Mouse (Mus musculus): ENCODE data around the gene Fosl1.

Fosl1 gene

GRCm38 (mm10) chr19:5424782-5425741 is 22.3 kb upstream of the Fosl1 start, which contains the start of the genes Drap1 and AI837181:
TSS of gene Drap1 (minus strand) at chr19:5424979.
TSS of gene AI837181 (plus strand) at chr19:5425144.
- DNase-seq (ENCODE audit: extremely low read depth, insufficient read length, low spot score): peak; percentile 98

- no peak for DNase-seq (ENCODE audit: extremely low read depth, insufficient read length, low spot score)
Measured at GRCm38 (mm10) chr19:5425906-5426565, 21.3 kb upstream of the Fosl1 start.

- DNase-seq (ENCODE audit: extremely low read depth, insufficient read length, low spot score): no peak
Measured at GRCm38 (mm10) chr19:5426640-5427290, 20.6 kb upstream of the Fosl1 start.

GRCm38 (mm10) chr19:5428083-5428482 is 19.3 kb upstream of the Fosl1 start:
- no peak for DNase-seq (ENCODE audit: extremely low read depth, insufficient read length, low spot score)

GRCm38 (mm10) chr19:5429219-5429618 is 18.1 kb upstream of the Fosl1 start:
- no peak for DNase-seq (ENCODE audit: extremely low read depth, insufficient read length, low spot score)

- peak; percentile 93 for DNase-seq (ENCODE audit: extremely low read depth, insufficient read length, low spot score)
Measured at GRCm38 (mm10) chr19:5429806-5430205, 17.5 kb upstream of the Fosl1 start.

GRCm38 (mm10) chr19:5430408-5430807 is 16.9 kb upstream of the Fosl1 start:
- no peak for DNase-seq (ENCODE audit: extremely low read depth, insufficient read length, low spot score)

- peak; percentile 58 for DNase-seq (ENCODE audit: extremely low read depth, insufficient read length, low spot score)
Measured at GRCm38 (mm10) chr19:5431911-5432464, 15.4 kb upstream of the Fosl1 start.

- peak; percentile 85 for DNase-seq (ENCODE audit: extremely low read depth, insufficient read length, low spot score)
Measured at GRCm38 (mm10) chr19:5432992-5433852, 14.1 kb upstream of the Fosl1 start.

- no peak for DNase-seq (ENCODE audit: extremely low read depth, insufficient read length, low spot score)
Measured at GRCm38 (mm10) chr19:5433951-5434350, 13.4 kb upstream of the Fosl1 start.

- no peak for DNase-seq (ENCODE audit: extremely low read depth, insufficient read length, low spot score)
Measured at GRCm38 (mm10) chr19:5444371-5444908, 2.9 kb upstream of the Fosl1 start.

GRCm38 (mm10) chr19:5444954-5445353 is 2.4 kb upstream of the Fosl1 start:
- DNase-seq (ENCODE audit: extremely low read depth, insufficient read length, low spot score): peak; percentile 92

- no peak for DNase-seq (ENCODE audit: extremely low read depth, insufficient read length, low spot score)
Measured at GRCm38 (mm10) chr19:5445747-5446146, 1.6 kb upstream of the Fosl1 start.

GRCm38 (mm10) chr19:5448354-5449150 is 1.2 kb downstream of the Fosl1 start:
- DNase-seq (ENCODE audit: extremely low read depth, insufficient read length, low spot score): peak; percentile 90

GRCm38 (mm10) chr19:5449673-5450072 is 2.3 kb downstream of the Fosl1 start:
- DNase-seq (ENCODE audit: extremely low read depth, insufficient read length, low spot score): no peak

GRCm38 (mm10) chr19:5451766-5452165 is 4.4 kb downstream of the Fosl1 start:
- DNase-seq (ENCODE audit: extremely low read depth, insufficient read length, low spot score): peak; percentile 57

GRCm38 (mm10) chr19:5455037-5455436 is 7.7 kb downstream of the Fosl1 start:
- DNase-seq (ENCODE audit: extremely low read depth, insufficient read length, low spot score): peak; percentile 47

GRCm38 (mm10) chr19:5455568-5455967 is 8.2 kb downstream of the Fosl1 start:
- DNase-seq (ENCODE audit: extremely low read depth, insufficient read length, low spot score): no peak

Measured in 3134 (cell line).